Mouse (Mus musculus) CH12.LX (cell line): ENCODE results near the gene Frat1. TPM values are rescaled to one million over a fixed set of nuclear protein-coding genes. Genes with fewer than 3 reads are reported as not detected.

Experiments
- DNase-seq: peaks from one replicate; pipeline ENCODE4 v3.0.0-alpha.2; 2013; ENCODE audit errors: extremely low read depth
- H3K27ac ChIP-seq: 2 replicates; pipeline ENCODE4 v1.5.1; 2012; ENCODE audit warnings: low read depth, mild to moderate bottlenecking, control low read depth, moderate library complexity; ENCODE audit not compliant: insufficient read depth
- H3K27me3 ChIP-seq: replicated peaks from 2 replicates; pipeline ENCODE3; 2012; ENCODE audit warnings: inconsistent platforms
- H3K36me3 ChIP-seq, 2 experiments: replicated peaks in 1 of 2; 2 replicates each; pipeline versions ENCODE3 to v1.6.1; 2012; ENCODE audit warnings: inconsistent platforms in 1 of 2, low read length in 1 of 2, mild to moderate bottlenecking in 1 of 2, mixed read lengths in 1 of 2, moderate library complexity in 1 of 2; ENCODE audit not compliant: control insufficient read depth in 1 of 2, insufficient read depth in 1 of 2
- H3K4me1 ChIP-seq, 2 experiments: 2 replicates each; pipeline ENCODE4 v1.6.1; 2012; ENCODE audit warnings: inconsistent platforms in 1 of 2, moderate library complexity in 1 of 2; ENCODE audit not compliant: insufficient read depth in 2 of 2, control insufficient read depth in 1 of 2
- H3K4me2 ChIP-seq: 2 replicates; pipeline ENCODE4 v1.6.1; 2012; ENCODE audit warnings: low read depth, mild to moderate bottlenecking, control low read depth; ENCODE audit not compliant: poor library complexity, insufficient read depth, severe bottlenecking
- H3K4me3 ChIP-seq, 3 experiments: fragments of 150-350 bp in 1 of 3; sonication (generic) in 1 of 3; replicated peaks in 1 of 3; 2 replicates each; pipeline versions ENCODE3 to v1.5.1; 2011 to 2012; ENCODE audit warnings: low read depth in 2 of 3, low read length in 2 of 3, mild to moderate bottlenecking in 2 of 3, moderate library complexity in 2 of 3, control low read depth in 1 of 3, improper control_type of control experiment in 1 of 3, inconsistent platforms in 1 of 3, mixed read lengths in 1 of 3; ENCODE audit not compliant: poor library complexity in 1 of 3
- H3K79me2 ChIP-seq: replicated peaks from 2 replicates; pipeline ENCODE4 v1.6.1; 2012; ENCODE audit warnings: mild to moderate bottlenecking, moderate library complexity; ENCODE audit not compliant: control insufficient read depth, poor library complexity, insufficient read depth, severe bottlenecking; ENCODE audit errors: extremely low read depth
- H3K9ac ChIP-seq: 2 replicates; pipeline ENCODE4 v1.6.1; 2012; ENCODE audit warnings: low read depth, mild to moderate bottlenecking, control low read depth, moderate library complexity; ENCODE audit not compliant: insufficient read depth
- H3K9me3 ChIP-seq: replicated peaks from 2 replicates; pipeline ENCODE3; 2012; ENCODE audit warnings: low read length, inconsistent platforms, mixed read lengths
- CHD1 ChIP-seq: IDR thresholded peaks from 2 replicates; pipeline ENCODE4 v1.6.1; 2012; ENCODE audit warnings: low read depth, low read length, improper control_type of control experiment, inconsistent platforms
- CTCF ChIP-seq, 2 experiments: IDR thresholded peaks in 1 of 2; conservative IDR thresholded peaks in 1 of 2; 2 replicates each; pipeline ENCODE4 v1.5.1; 2011 to 2012; ENCODE audit warnings: low read depth in 2 of 2, low read length in 2 of 2, improper control_type of control experiment in 1 of 2, inconsistent platforms in 1 of 2, mild to moderate bottlenecking in 1 of 2, moderate library complexity in 1 of 2
- E2F4 ChIP-seq: IDR thresholded peaks from 2 replicates; pipeline ENCODE4 v1.6.1; 2011; ENCODE audit warnings: low read depth, low read length, improper control_type of control experiment; ENCODE audit not compliant: insufficient replicate concordance
- EP300 ChIP-seq: IDR thresholded peaks from 2 replicates; pipeline ENCODE4 v1.6.1; 2011; ENCODE audit warnings: low read length, improper control_type of control experiment
- ETS1 ChIP-seq: conservative IDR thresholded peaks from 2 replicates; pipeline ENCODE4 v1.6.1; 2012; ENCODE audit warnings: low read depth, mild to moderate bottlenecking, inconsistent platforms, low read length, improper control_type of control experiment, moderate library complexity
- HCFC1 ChIP-seq: IDR thresholded peaks from 2 replicates; pipeline ENCODE4 v1.6.1; 2012; ENCODE audit warnings: low read depth, mild to moderate bottlenecking, inconsistent platforms, low read length, improper control_type of control experiment
- IRF4 ChIP-seq: IDR thresholded peaks from 2 replicates; pipeline ENCODE4 v1.6.1; 2014; ENCODE audit warnings: low read depth, mild to moderate bottlenecking, inconsistent platforms, low read length, improper control_type of control experiment
- MAFK ChIP-seq: IDR thresholded peaks from 2 replicates; pipeline ENCODE4 v1.6.1; 2011; ENCODE audit warnings: low read length, improper control_type of control experiment; ENCODE audit not compliant: insufficient replicate concordance
- NELFE ChIP-seq: IDR thresholded peaks from 2 replicates; pipeline ENCODE4 v1.6.1; 2011; ENCODE audit warnings: low read depth, low read length, improper control_type of control experiment
- POLR2AphosphoS2 ChIP-seq: IDR thresholded peaks from 2 replicates; pipeline ENCODE4 v1.6.1; 2011; ENCODE audit warnings: low read depth, low read length, improper control_type of control experiment
- RAD21 ChIP-seq: IDR thresholded peaks from 2 replicates; pipeline ENCODE4 v1.6.1; 2011; ENCODE audit warnings: low read depth, mild to moderate bottlenecking, low read length, improper control_type of control experiment, moderate library complexity
- RCOR1 ChIP-seq: conservative IDR thresholded peaks from 2 replicates; pipeline ENCODE4 v1.6.1; 2012; ENCODE audit warnings: low read depth, mild to moderate bottlenecking, inconsistent platforms, low read length, improper control_type of control experiment
- SIN3A ChIP-seq: IDR thresholded peaks from 2 replicates; pipeline ENCODE4 v1.6.1; 2012; ENCODE audit warnings: low read length, improper control_type of control experiment, inconsistent platforms
- UBTF ChIP-seq: IDR thresholded peaks from 2 replicates; pipeline ENCODE4 v1.6.1; 2012; ENCODE audit warnings: low read depth, mild to moderate bottlenecking, inconsistent platforms, low read length, improper control_type of control experiment, moderate library complexity
- USF2 ChIP-seq: conservative IDR thresholded peaks from 2 replicates; pipeline ENCODE4 v1.6.1; 2011; ENCODE audit warnings: low read depth, low read length, improper control_type of control experiment
- ZC3H11A ChIP-seq: IDR thresholded peaks from 2 replicates; pipeline ENCODE4 v1.6.1; 2012; ENCODE audit warnings: low read depth, mild to moderate bottlenecking, inconsistent platforms, low read length, improper control_type of control experiment
- ZMIZ1 ChIP-seq: IDR thresholded peaks from 2 replicates; pipeline ENCODE4 v1.6.1; 2012; ENCODE audit warnings: low read depth, mild to moderate bottlenecking, inconsistent platforms, low read length, improper control_type of control experiment
- ZNF384 ChIP-seq: IDR thresholded peaks from 2 replicates; pipeline ENCODE4 v1.6.1; 2012; ENCODE audit warnings: low read depth, low read length, improper control_type of control experiment, inconsistent platforms
- dilution Hi-C: fragments of 300-500 bp; cut with MboI; formaldehyde crosslinking; loops from 2 replicates; pipeline ENCODE4 v1.14.3; 2020; ENCODE audit warnings: low sequenced_read_pairs; ENCODE audit not compliant: extremely low pct_unique_long_range_greater_than_20kb, extremely low pct_ligation_motif_present
- in situ Hi-C: fragments of 300-500 bp; cut with MboI; formaldehyde crosslinking; loops from 3 replicates; pipeline ENCODE4 v1.14.3; 2019; ENCODE audit warnings: low sequenced_read_pairs, low pct_ligation_motif_present, low pct_unique_long_range_greater_than_20kb, mixed read lengths
- polyA plus RNA-seq: library from polyadenylated mRNA; unstranded; fragments of >175 nt; gene quantifications from 2 replicates; pipeline ENCODE4 v1.2.1, GENCODE M21; 2012; ENCODE audit warnings: low read depth; ENCODE audit not compliant: insufficient read length
- total RNA-seq, 2 experiments: library from RNA; depleted of rRNA; stranded (reverse); fragments of 300-350 nt in 1 of 2; fragments of >200 nt in 1 of 2; gene quantifications; 2 replicates each; pipeline ENCODE4 v1.2.3; 2012 to 2014

Frat1 gene
- total and polyA plus RNA-seq, 3 experiments, result 0.64 to 2.0 (median 0.70) TPM

DNA sequence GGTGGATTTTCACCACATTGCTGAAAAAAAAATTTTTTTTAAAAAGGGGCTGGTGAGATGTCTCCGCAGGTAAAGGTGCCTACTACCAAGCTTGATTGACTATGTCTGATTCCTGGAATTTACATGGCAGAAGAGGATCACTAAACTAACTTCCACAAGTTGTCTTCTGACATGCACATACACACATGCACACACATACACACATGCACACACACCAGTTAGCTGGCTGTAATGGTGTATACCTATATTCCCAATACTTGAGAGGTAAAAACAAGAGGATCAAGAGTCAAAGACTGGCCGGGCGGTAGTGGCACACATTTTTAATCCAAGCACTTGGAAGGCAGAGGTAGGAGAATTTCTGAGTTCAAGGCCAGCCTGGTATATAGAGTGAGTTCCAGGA lies 9.9 kb downstream of the Frat1 start:
- no peak overlapping the region for H3K4me2 ChIP-seq

DNA sequence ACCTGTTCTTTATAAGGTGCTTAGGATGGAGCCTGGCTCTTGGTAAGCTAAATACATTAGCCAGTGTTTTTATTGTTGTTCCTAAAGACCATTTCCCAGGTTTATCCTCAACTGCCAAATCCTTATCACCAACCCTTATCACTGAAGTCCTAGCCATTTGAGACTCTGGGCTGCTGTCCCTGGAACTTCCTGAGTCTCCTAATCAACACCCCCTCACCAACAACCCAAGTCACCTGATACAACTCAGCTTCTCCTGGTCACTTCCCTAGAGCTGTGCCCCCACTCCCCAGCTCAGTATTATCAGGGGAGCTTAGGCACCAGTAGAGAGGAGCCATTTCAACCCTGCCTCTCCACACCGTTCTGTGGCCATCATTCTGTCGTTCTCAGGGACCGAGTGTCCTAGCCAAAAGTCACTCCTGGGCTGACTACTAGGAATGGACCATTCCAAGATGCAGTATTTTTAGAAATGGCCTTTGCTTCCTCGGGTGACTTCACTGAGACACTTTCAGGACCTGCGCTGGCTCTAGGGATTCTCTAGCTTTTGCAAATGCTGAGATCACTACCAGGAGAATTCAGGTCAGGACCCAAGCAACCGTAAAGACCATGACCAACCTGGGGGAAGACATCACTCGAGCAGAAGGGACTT lies 11.5 kb downstream of the Frat1 start:
- in situ Hi-C loops, result loop anchor here (10.0 kb wide), 1 partner anchor 54 kb away; the partner anchor contains the start of gene Rrp12
- peaks cover 31% of the 10 kb centered on the region for H3K27me3 ChIP-seq

More for the DNA sequence above, 9.9 kb downstream of the Frat1 start:
- H3K36me3 ChIP-seq, result no peaks in the 10 kb centered on the region
- H3K27ac ChIP-seq, result no peak overlapping the region
- no peak overlapping the region for H3K9ac ChIP-seq
- no peaks in the 10 kb centered on the region for H3K79me2 ChIP-seq
- no peak for TF ChIP-seq UBTF
- TF ChIP-seq ZMIZ1, result no peak
- TF ChIP-seq MAFK, result no peak
- no peak for TF ChIP-seq ETS1
- no peaks in the 10 kb centered on the region for H3K9me3 ChIP-seq
- peaks cover 2 to 7% of the 10 kb centered on the region in 2 experiments; a peak in 1 of 4 replicates for H3K4me1 ChIP-seq
- no peak overlapping the region for H3K4me3 ChIP-seq
- H3K27me3 ChIP-seq, result peaks cover 38% of the 10 kb centered on the region
- in situ Hi-C loops (loop anchor here (10.0 kb wide), 1 partner anchor 55 kb away; the partner anchor contains the start of gene Rrp12), dilution Hi-C loops (no loop called here)
- no peak for DNase-seq

DNA sequence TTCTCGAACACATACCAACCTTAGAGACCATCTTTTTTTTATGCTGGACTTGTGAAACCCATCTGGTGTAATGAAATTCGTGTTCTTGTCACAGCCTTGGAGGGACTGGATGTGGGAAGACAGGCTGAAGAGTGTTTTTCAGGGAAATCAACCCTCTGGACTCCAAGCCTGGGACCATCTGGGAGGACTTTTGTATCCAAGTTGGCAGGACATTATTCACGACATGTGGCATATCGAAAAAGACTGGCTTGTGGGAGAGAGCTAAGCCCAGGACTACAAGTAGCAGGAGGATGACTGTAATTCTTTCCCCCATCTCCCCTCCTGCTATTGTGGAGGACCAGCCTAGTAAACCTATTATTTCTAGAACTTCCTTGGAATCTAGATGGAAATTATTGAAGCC lies 12.4 kb downstream of the Frat1 start:
- Histone ChIP-seq H3K4me1 (peaks cover 2 to 7% of the 10 kb centered on the region in 2 experiments; a peak in 1 of 4 replicates), H3K9ac (no peak overlapping the region), H3K27ac (no peak overlapping the region), H3K27me3 (peaks cover 30% of the 10 kb centered on the region), H3K4me2 (no peak overlapping the region), H3K4me3 (no peak overlapping the region), H3K36me3 (no peaks in the 10 kb centered on the region), H3K79me2 (no peaks in the 10 kb centered on the region), H3K9me3 (peaks cover 4% of the 10 kb centered on the region)
- dilution Hi-C loops (no loop called here), in situ Hi-C loops (loop anchor here (10.0 kb wide), 1 partner anchor 53 kb away; the partner anchor contains the start of gene Rrp12)
- no peak for DNase-seq
- TF ChIP-seq POLR2AphosphoS2, result no peak
- no peak for TF ChIP-seq SIN3A
- no peak for TF ChIP-seq NELFE
- no peak for TF ChIP-seq E2F4
- TF ChIP-seq MAFK, result no peak
- no peak for TF ChIP-seq ZC3H11A
- TF ChIP-seq RCOR1, result no peak
- TF ChIP-seq USF2, result no peak
- TF ChIP-seq ZNF384, result no peak
- no peak for TF ChIP-seq IRF4
- no peak for TF ChIP-seq CHD1
- TF ChIP-seq ETS1, result no peak
- TF ChIP-seq HCFC1, result no peak
- no peak for TF ChIP-seq RAD21

More for the DNA sequence above, 11.5 kb downstream of the Frat1 start:
- dilution Hi-C loops, result no loop called here
- Histone ChIP-seq H3K79me2 (no peaks in the 10 kb centered on the region), H3K9ac (no peak overlapping the region), H3K27ac (no peak overlapping the region), H3K4me1 (peaks cover 2 to 7% of the 10 kb centered on the region in 2 experiments; a peak in 1 of 4 replicates), H3K4me2 (no peak overlapping the region), H3K4me3 (no peak overlapping the region), H3K9me3 (no peaks in the 10 kb centered on the region), H3K36me3 (no peaks in the 10 kb centered on the region)
- TF ChIP-seq ZNF384 (no peak), CTCF (conservative IDR thresholded peaks at IDR 0.05 in 1 of 2, IDR thresholded peaks at IDR 0.05 in 1 of 2; ENCODE audit: low read depth in 2 of 2, low read length in 2 of 2) (no peak), EP300 (no peak), NELFE (no peak), RCOR1 (no peak)
- DNase-seq, result no peak
